Mouse (Mus musculus): ENCODE results near the gene Pstk.
A peak's percentile ranks its signal among the peaks of the same experiment; 100 is the strongest.
"Not testable (repeated sequence)": the region's sequence is repeated elsewhere in the genome, so short reads cannot be mapped to it uniquely, and the experiment has no call there.

Gene Pstk

GRCm38 (mm10) chr7:131370648-131371469 lies at the start of gene Pstk:
Gene Pstk, plus strand, starts transcription at chr7:131371141.
- DNase-seq (ENCODE audit: low spot score in 2 of 2), result peak; percentile 84

GRCm38 (mm10) chr7:131322192-131322591 lies 48.7 kb upstream of the Pstk start, which contains the start of gene Cuzd1:
Gene Cuzd1, minus strand, starts transcription at chr7:131322292.
- no peak for DNase-seq (ENCODE audit: low spot score in 2 of 2)

- no peak for DNase-seq (ENCODE audit: low spot score in 2 of 2)
Measured at GRCm38 (mm10) chr7:131327054-131327453, 43.9 kb upstream of the Pstk start.

GRCm38 (mm10) chr7:131329416-131329815 lies 41.5 kb upstream of the Pstk start, which contains the start of gene Fam24b:
Gene Fam24b, minus strand, starts transcription at chr7:131329516.
- no peak for DNase-seq (ENCODE audit: low spot score in 2 of 2)

GRCm38 (mm10) chr7:131331688-131332087 lies 39.3 kb upstream of the Pstk start:
- no peak for DNase-seq (ENCODE audit: low spot score in 2 of 2)

- DNase-seq (ENCODE audit: low spot score in 2 of 2), result no peak
Measured at GRCm38 (mm10) chr7:131333564-131333963, 37.4 kb upstream of the Pstk start, which contains the start of gene Fam24a. Gene Fam24a, plus strand, starts transcription at chr7:131333864.

GRCm38 (mm10) chr7:131337502-131338068 lies 33.4 kb upstream of the Pstk start:
- DNase-seq (ENCODE audit: low spot score in 2 of 2), result no peak

GRCm38 (mm10) chr7:131345856-131346541 lies 24.9 kb upstream of the Pstk start:
- no peak for DNase-seq (ENCODE audit: low spot score in 2 of 2)

GRCm38 (mm10) chr7:131356105-131356504 lies 14.8 kb upstream of the Pstk start:
- DNase-seq (ENCODE audit: low spot score in 2 of 2), result no peak

- no peak for DNase-seq (ENCODE audit: low spot score in 2 of 2)
Measured at GRCm38 (mm10) chr7:131362269-131362614, 8.7 kb upstream of the Pstk start.

GRCm38 (mm10) chr7:131362615-131363300 lies 8.2 kb upstream of the Pstk start, which contains the start of gene 2310057M21Rik:
Gene 2310057M21Rik, minus strand, starts transcription at chr7:131362759.
- DNase-seq (ENCODE audit: low spot score in 2 of 2), result peak; percentile 75 to 85

GRCm38 (mm10) chr7:131364131-131364530 lies 6.8 kb upstream of the Pstk start:
- no peak for DNase-seq (ENCODE audit: low spot score in 2 of 2)

GRCm38 (mm10) chr7:131371470-131371860 lies 524 bp downstream of the Pstk start:
- DNase-seq (ENCODE audit: low spot score in 2 of 2), result no peak

GRCm38 (mm10) chr7:131371880-131372651 lies 1.1 kb downstream of the Pstk start:
- no peak for DNase-seq (ENCODE audit: low spot score in 2 of 2)

GRCm38 (mm10) chr7:131391761-131392160 lies 20.8 kb downstream of the Pstk start:
- not testable (repeated sequence) for DNase-seq (ENCODE audit: low spot score in 2 of 2)

GRCm38 (mm10) chr7:131409321-131409987 lies 38.5 kb downstream of the Pstk start:
- no peak for DNase-seq (ENCODE audit: low spot score in 2 of 2)

GRCm38 (mm10) chr7:131409988-131410385 lies 39.0 kb downstream of the Pstk start:
- peak in 1 of 2 experiments; percentile 14 for DNase-seq (ENCODE audit: low spot score in 2 of 2)

- peak; percentile 98 to 99 for DNase-seq (ENCODE audit: low spot score in 2 of 2)
Measured at GRCm38 (mm10) chr7:131410416-131411058, 39.6 kb downstream of the Pstk start, which contains the start of the genes Ikzf5 and Acadsb. Gene Ikzf5, minus strand, starts transcription at chr7:131410521. Gene Acadsb, plus strand, starts transcription at chr7:131410601.

GRCm38 (mm10) chr7:131411221-131411940 lies 40.4 kb downstream of the Pstk start:
- DNase-seq (ENCODE audit: low spot score in 2 of 2), result no peak

Measured in frontal cortex, postnatal 25 days (tissue).